25 mouse cellular contexts compared by ENCODE assay signal in the genomic region with DNA sequence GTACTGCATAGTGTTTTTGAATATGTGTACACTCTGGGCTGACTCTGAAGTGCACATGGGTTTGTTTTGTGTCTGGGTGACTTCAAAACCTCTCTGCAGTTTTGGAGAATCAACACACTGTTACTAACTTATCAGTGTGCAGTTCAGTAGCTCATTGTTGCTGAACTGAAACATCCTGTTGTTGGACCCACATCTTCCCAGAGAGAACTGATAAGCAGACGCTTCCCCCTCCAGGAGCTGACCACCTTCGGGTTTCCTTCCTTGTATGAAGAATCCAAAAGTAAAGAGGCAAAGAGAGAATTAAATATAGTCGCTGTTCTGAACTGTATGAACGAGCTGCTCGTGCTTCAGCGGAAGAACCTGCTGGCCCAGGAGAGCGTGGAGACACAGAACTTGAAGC. TPM values are rescaled to one million over a fixed set of nuclear protein-coding genes. Genes with fewer than 3 reads are reported as not detected.
DNase-seq lines count a peak whose midpoint lies in the region; ATAC-seq and TF ChIP-seq lines count a peak whose summit lies in the region.
"Had no signal": no experiment of that assay in that cellular context is flagged by ENCODE, and none has a peak within 500 bp of the region (broad histone marks: within the 10 kb centered on the region; RNA-seq: fewer than 3 reads in every experiment).

No protein-coding gene starts in this region.

- no peaks in the 10 kb centered on the region for H3K9me3 ChIP-seq in heart, embryonic 13.5 days
- H3K9me3 ChIP-seq: embryonic facial prominence, embryonic 13.5 days; forebrain, embryonic 10.5 days; kidney, embryonic 15.5 days had no signal

- H3K4me1 ChIP-seq in heart, embryonic 13.5 days = peaks cover 19% of the 10 kb centered on the region
- H3K4me1 ChIP-seq in testis, adult 2 months (ENCODE audit: control insufficient read depth, insufficient read depth, low read length) = no peaks in the 10 kb centered on the region
- H3K4me1 ChIP-seq: embryonic facial prominence, embryonic 13.5 days; forebrain, embryonic 10.5 days had no signal

- TF ChIP-seq POLR2A in testis, adult 2 months (IDR thresholded peaks at IDR 0.05; ENCODE audit: control insufficient read depth, low read depth, low read length) = no peak

- WGBS in heart, embryonic 13.5 days = 54% methylated on average over 7 of the region's 7 CpGs

- H3K27me3 ChIP-seq in heart, embryonic 13.5 days (replicated peaks) = no peaks in the 10 kb centered on the region
- H3K27me3 ChIP-seq in testis, adult 2 months (ENCODE audit: control insufficient read depth, insufficient read depth, low read length) = no peaks in the 10 kb centered on the region
- H3K27me3 ChIP-seq: CH12.LX; embryonic facial prominence, embryonic 13.5 days; kidney, embryonic 15.5 days had no signal

- H3K4me2 ChIP-seq in heart, embryonic 13.5 days = peak overlapping the region; percentile 16; the same call in 1 of the 2 replicates
- H3K4me2 ChIP-seq: embryonic facial prominence, embryonic 13.5 days; kidney, embryonic 15.5 days had no signal

- peaks cover 49% of the 10 kb centered on the region for H3K36me3 ChIP-seq in heart, embryonic 13.5 days
- peaks cover 2% of the 10 kb centered on the region for H3K36me3 ChIP-seq in testis, adult 2 months (ENCODE audit: control insufficient read depth, insufficient read depth, low read length)

- H3K4me3 ChIP-seq in heart, embryonic 13.5 days = no peak overlapping the region
- no peak overlapping the region for H3K4me3 ChIP-seq in layer of hippocampus, adult 2 months
- no peak overlapping the region for H3K4me3 ChIP-seq in testis, adult 2 months (ENCODE audit: control insufficient read depth, low read depth, low read length)
- H3K4me3 ChIP-seq: embryonic facial prominence, embryonic 13.5 days; forebrain, embryonic 10.5 days; kidney, embryonic 15.5 days had no signal

- DNase-seq in heart, adult 8-10 months (ENCODE audit: low spot score) = no peak
- DNase-seq in layer of hippocampus, adult 2 months (ENCODE audit: low spot score in 2 of 2) = no peak
- DNase-seq in layer of hippocampus, adult 9-11 months = no peak
- no peak for DNase-seq in testis, postnatal 10 days (ENCODE audit: low spot score)
- peak; percentile 52 for DNase-seq in testis, postnatal 14 days (ENCODE audit: low spot score)
- DNase-seq in frontal cortex, postnatal 14 days (ENCODE audit: low spot score in 2 of 2) = no peak
- DNase-seq: adrenal gland, postnatal 14 days; cerebellum, adult 11 months; cerebellum, adult 9-10 months; gastrocnemius, postnatal 25 days; kidney, adult 18-20 months; layer of hippocampus, postnatal 36 days; left cerebral cortex, postnatal 4 days; lung, adult 18-20 months; lung, postnatal 4 days; midbrain, embryonic 14.5 days; thymus, postnatal 14 days had no signal

- ATAC-seq in heart, embryonic 13.5 days (ENCODE audit: extremely low read depth, insufficient number of reproducible peaks, low FRiP score, low TSS enrichment) = no peak
- ATAC-seq: hindbrain, embryonic 16.5 days; lung, postnatal 0 days had no signal

- no peak overlapping the region for H3K9ac ChIP-seq in heart, embryonic 13.5 days
- H3K9ac ChIP-seq: embryonic facial prominence, embryonic 13.5 days; kidney, embryonic 15.5 days had no signal

- H3K27ac ChIP-seq in heart, embryonic 13.5 days (replicated peaks) = peak overlapping the region; percentile 62
- H3K27ac ChIP-seq in layer of hippocampus, adult 2 months = peak overlapping the region; percentile 62
- peak overlapping the region; percentile 56 for H3K27ac ChIP-seq in testis, adult 2 months (ENCODE audit: control insufficient read depth, insufficient read depth, low read depth, low read length)
- H3K27ac ChIP-seq: embryonic facial prominence, embryonic 13.5 days; forebrain, embryonic 10.5 days; kidney, embryonic 15.5 days had no signal

- TF ChIP-seq CTCF in layer of hippocampus, adult 2 months (conservative IDR thresholded peaks at IDR 0.05) = no peak
- no peak for TF ChIP-seq CTCF in testis, adult 2 months (IDR thresholded peaks at IDR 0.05; ENCODE audit: control insufficient read depth, insufficient read depth, insufficient replicate concordance, low read depth, low read length)

RNA-seq across cellular contexts. Expression of a gene that starts 14.5 kb away (rescaled TPM):
- 18.7 and 19.3 TPM in 2 replicates for polyA plus RNA-seq in heart, embryonic 13.5 days (2015; fragmentation: Nextera tagmentation; extraction: Ambion mirVana)
- 10 to 100 TPM; 13.1 to 17.5 (median 15.3) TPM for total RNA-seq in heart, adult 8-10 months (2022)
- 100 to 1,000 TPM in 1 of 2 experiments, 10 to 100 TPM in 1; 99.7 to 107 TPM for total RNA-seq in layer of hippocampus, adult 2 months (2021)
- 91.9 and 94.7 TPM in 2 replicates for polyA plus RNA-seq in testis, adult 2 months (2012; rRNA removed)

RNA-seq across cellular contexts. Expression of a gene that starts 30.7 kb away (rescaled TPM):
- polyA plus RNA-seq in heart, embryonic 13.5 days (2015; fragmentation: Nextera tagmentation; extraction: Ambion mirVana) = 9.5 and 10.5 TPM in 2 replicates
- 1 to 10 TPM; 2.7 to 4.1 (median 3.4) TPM for total RNA-seq in heart, adult 8-10 months (2022)
- total RNA-seq in layer of hippocampus, adult 2 months (2021) = 1 to 10 TPM; 9.0 to 9.1 TPM
- 1.0 and 1.6 TPM in 2 replicates for polyA plus RNA-seq in testis, adult 2 months (2012; rRNA removed)

Comparison
In these comparisons a context has a peak if more than half of its experiments do, and no peak if none do; other contexts are left out.
1. RNA of a gene that starts 14.5 kb away (total RNA-seq): 99.7 to 107 TPM in layer of hippocampus, adult 2 months; 13.1 to 17.5 TPM in heart, adult 8-10 months; every median in the first group is over 4 times any median in the second.
2. Peak in every context shown above with its lines, with median percentiles within 50 percentile points of each other: H3K27ac ChIP-seq.